Mouse (Mus musculus): Measurements from ENCODE around the gene 2310009B15Rik.

Gene 2310009B15Rik

GRCm38 (mm10) chr1:138856101-138856950, at the start of gene 2310009B15Rik:
TSS of gene 2310009B15Rik (minus strand) at chr1:138856852.
- peak; percentile 82 for DNase-seq

GRCm38 (mm10) chr1:138906256-138906655, 49.6 kb upstream of the 2310009B15Rik start:
- DNase-seq, result no peak

GRCm38 (mm10) chr1:138905092-138905765, 48.6 kb upstream of the 2310009B15Rik start:
- no peak for DNase-seq

- no peak for DNase-seq
Observed at GRCm38 (mm10) chr1:138903894-138904293, 47.2 kb upstream of the 2310009B15Rik start.

- DNase-seq, result no peak
Observed at GRCm38 (mm10) chr1:138901431-138902117, 44.9 kb upstream of the 2310009B15Rik start.

GRCm38 (mm10) chr1:138896088-138896487, 39.4 kb upstream of the 2310009B15Rik start:
- no peak for DNase-seq

- peak; percentile 18 for DNase-seq
Observed at GRCm38 (mm10) chr1:138877470-138878254, 21.0 kb upstream of the 2310009B15Rik start.

GRCm38 (mm10) chr1:138876371-138877045, 19.9 kb upstream of the 2310009B15Rik start:
- no peak for DNase-seq

GRCm38 (mm10) chr1:138850823-138851222, 5.8 kb downstream of the 2310009B15Rik start:
- DNase-seq, result no peak

- DNase-seq, result no peak
Observed at GRCm38 (mm10) chr1:138850161-138850539, 6.5 kb downstream of the 2310009B15Rik start.

GRCm38 (mm10) chr1:138849531-138850160, 7.0 kb downstream of the 2310009B15Rik start:
- DNase-seq, result no peak

- no peak for DNase-seq
Observed at GRCm38 (mm10) chr1:138848511-138849109, 8.0 kb downstream of the 2310009B15Rik start, which contains the start of gene Lhx9. TSS of gene Lhx9 (minus strand) at chr1:138848577.

- DNase-seq, result no peak
Observed at GRCm38 (mm10) chr1:138848026-138848425, 8.6 kb downstream of the 2310009B15Rik start.

- no peak for DNase-seq
Observed at GRCm38 (mm10) chr1:138847146-138847545, 9.5 kb downstream of the 2310009B15Rik start.

- no peak for DNase-seq
Observed at GRCm38 (mm10) chr1:138846581-138846980, 10.1 kb downstream of the 2310009B15Rik start.

- DNase-seq, result no peak
Observed at GRCm38 (mm10) chr1:138846131-138846530, 10.5 kb downstream of the 2310009B15Rik start.

- DNase-seq, result no peak
Observed at GRCm38 (mm10) chr1:138845481-138845880, 11.2 kb downstream of the 2310009B15Rik start.

- no peak for DNase-seq
Observed at GRCm38 (mm10) chr1:138844166-138844565, 12.5 kb downstream of the 2310009B15Rik start.

GRCm38 (mm10) chr1:138843361-138844091, 13.1 kb downstream of the 2310009B15Rik start:
- no peak for DNase-seq

GRCm38 (mm10) chr1:138842756-138843155, 13.9 kb downstream of the 2310009B15Rik start:
- no peak for DNase-seq

All from kidney, adult 11 months (tissue).